8 mouse cellular contexts compared by ENCODE assay signal in the genomic region with DNA sequence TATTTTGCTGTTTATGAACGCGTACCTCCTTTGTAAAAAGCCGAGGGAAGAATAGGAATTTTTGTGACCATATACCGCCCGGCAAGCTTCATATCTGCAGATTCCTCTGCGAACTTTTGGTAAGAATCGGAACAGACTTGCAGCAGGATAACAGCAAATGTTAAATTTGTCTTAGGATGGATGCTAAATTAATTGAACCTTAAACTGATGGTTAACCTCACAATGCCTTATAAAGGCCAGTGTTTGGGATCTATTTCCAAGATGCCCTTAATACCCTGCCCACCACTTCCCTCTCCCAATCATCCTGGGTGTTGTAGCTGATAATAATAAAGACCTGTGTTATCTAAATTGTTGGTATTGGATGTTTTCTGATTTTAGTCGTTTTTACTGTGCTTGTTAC. TPM values are rescaled to one million over a fixed set of nuclear protein-coding genes. Genes with fewer than 3 reads are reported as not detected.
DNase-seq lines count a peak whose midpoint lies in the region; ATAC-seq and TF ChIP-seq lines count a peak whose summit lies in the region.

No protein-coding gene starts in this region.

- TF ChIP-seq POLR2A in kidney, adult 2 months (IDR thresholded peaks at IDR 0.05; ENCODE audit: low read depth, low read length): no peak
- no peak for TF ChIP-seq POLR2A in bone marrow, adult 2 months (IDR thresholded peaks at IDR 0.05; ENCODE audit: borderline replicate concordance, control insufficient read depth, low read depth, low read length)

- H3K4me1 ChIP-seq in kidney, adult 2 months (ENCODE audit: control insufficient read depth, insufficient read depth, low read length): peaks cover 8% of the 10 kb centered on the region; the same call in 1 of the 2 replicates
- peaks cover 6% of the 10 kb centered on the region; the same call in 1 of the 2 replicates for H3K4me1 ChIP-seq in bone marrow, adult 2 months (ENCODE audit: control insufficient read depth, insufficient read depth, low read length)
- no peaks in the 10 kb centered on the region; the same call in 1 of the 2 replicates for H3K4me1 ChIP-seq in hindbrain, embryonic 11.5 days (replicated peaks; ENCODE audit: control insufficient read depth, insufficient read depth, low read length)
- H3K4me1 ChIP-seq in midbrain, embryonic 12.5 days: peaks cover 15% of the 10 kb centered on the region; the same call in 1 of the 2 replicates

- no peak for TF ChIP-seq CTCF in kidney, adult 2 months (conservative IDR thresholded peaks at IDR 0.05; ENCODE audit: insufficient read depth, insufficient read length, low read depth, low read length)
- TF ChIP-seq CTCF in bone marrow, adult 2 months (IDR thresholded peaks at IDR 0.05; ENCODE audit: control insufficient read depth, insufficient read depth, low read length): no peak

- no peak for DNase-seq in kidney, adult 2 months
- no peak for DNase-seq in kidney, postnatal 4 days
- peak; percentile 16 for DNase-seq in hindbrain, embryonic 11.5 days (ENCODE audit: low spot score)
- no peak for DNase-seq in testis, postnatal 10 days (ENCODE audit: low spot score)
- DNase-seq in urinary bladder, postnatal 10 days (ENCODE audit: low spot score): no peak
- DNase-seq in adipocyte (ENCODE audit: low spot score): no peak

- H3K4me3 ChIP-seq in kidney, adult 2 months (ENCODE audit: insufficient read depth, low read depth, low read length): peak overlapping the region; percentile 72
- H3K4me3 ChIP-seq in bone marrow, adult 2 months (replicated peaks; ENCODE audit: control insufficient read depth, low read depth, low read length): peak overlapping the region; percentile 86
- H3K4me3 ChIP-seq in hindbrain, embryonic 11.5 days (ENCODE audit: low read depth, low read length): peak overlapping the region; percentile 89
- H3K4me3 ChIP-seq in midbrain, embryonic 12.5 days: peak overlapping the region; percentile 92

- H3K9ac ChIP-seq in hindbrain, embryonic 11.5 days (ENCODE audit: low read depth, low read length): peak overlapping the region; percentile 91
- H3K9ac ChIP-seq in midbrain, embryonic 12.5 days (replicated peaks): peak overlapping the region; percentile 90

- H3K4me2 ChIP-seq in hindbrain, embryonic 11.5 days (replicated peaks; ENCODE audit: low read depth, low read length): peak overlapping the region; percentile 43
- H3K4me2 ChIP-seq in midbrain, embryonic 12.5 days (replicated peaks): peak overlapping the region; percentile 66

- H3K36me3 ChIP-seq in kidney, adult 2 months (ENCODE audit: control insufficient read depth, insufficient read depth, low read length): no peaks in the 10 kb centered on the region
- no peaks in the 10 kb centered on the region for H3K36me3 ChIP-seq in hindbrain, embryonic 11.5 days (ENCODE audit: control insufficient read depth, insufficient read depth, low read length)
- H3K36me3 ChIP-seq in midbrain, embryonic 12.5 days: no peaks in the 10 kb centered on the region

- H3K27me3 ChIP-seq in kidney, adult 2 months (replicated peaks; ENCODE audit: control insufficient read depth, insufficient read depth, low read length): no peaks in the 10 kb centered on the region
- no peaks in the 10 kb centered on the region for H3K27me3 ChIP-seq in hindbrain, embryonic 11.5 days (ENCODE audit: control insufficient read depth, insufficient read depth, low read length)
- H3K27me3 ChIP-seq in midbrain, embryonic 12.5 days: no peaks in the 10 kb centered on the region

- ATAC-seq in hindbrain, embryonic 11.5 days (ENCODE audit: low FRiP score): no peak
- no peak for ATAC-seq in midbrain, embryonic 12.5 days (ENCODE audit: low FRiP score, low read depth)

- 12% methylated on average over 8 of the region's 8 CpGs for WGBS in kidney, adult 2 months
- under 1% methylated on average over 8 of the region's 8 CpGs for WGBS in bone marrow, adult 2 months
- WGBS in hindbrain, embryonic 11.5 days: 35% methylated on average over 8 of the region's 8 CpGs
- 22% methylated on average over 8 of the region's 8 CpGs for WGBS in midbrain, embryonic 12.5 days

- peak overlapping the region; percentile 96 for H3K27ac ChIP-seq in kidney, adult 2 months (ENCODE audit: insufficient read depth, low read depth, low read length)
- peak overlapping the region; percentile 100; the same call in 1 of the 2 replicates for H3K27ac ChIP-seq in bone marrow, adult 2 months (ENCODE audit: control insufficient read depth, insufficient read depth, low read depth, low read length, poor library complexity)
- H3K27ac ChIP-seq in hindbrain, embryonic 11.5 days (ENCODE audit: low read depth, low read length): no peak overlapping the region
- no peak overlapping the region for H3K27ac ChIP-seq in midbrain, embryonic 12.5 days (replicated peaks)

- H3K9me3 ChIP-seq in hindbrain, embryonic 11.5 days (ENCODE audit: control insufficient read depth, low read length): no peaks in the 10 kb centered on the region
- H3K9me3 ChIP-seq in midbrain, embryonic 12.5 days: no peaks in the 10 kb centered on the region

RNA-seq across cellular contexts. Expression of a gene that starts 56.3 kb away (rescaled TPM):
- polyA plus RNA-seq in kidney, adult 2 months (2012; rRNA removed): 28.8 and 36.5 TPM in 2 replicates
- polyA plus RNA-seq in bone marrow, adult 2 months (2011; ENCODE audit: insufficient read depth, insufficient read length, low replicate concordance, missing spikeins): 159 and 163 TPM in 2 replicates
- polyA plus RNA-seq in hindbrain, embryonic 11.5 days (2014; fragmentation: Nextera tagmentation; extraction: Ambion mirVana): 76.5 and 83.4 TPM in 2 replicates
- polyA plus RNA-seq in midbrain, embryonic 12.5 days (2016; fragmentation: Nextera tagmentation; extraction: Ambion mirVana): 65.2 and 71.6 TPM in 2 replicates

Comparison
In these comparisons a context has a peak if more than half of its experiments do, and no peak if none do; other contexts are left out.
1. H3K27ac ChIP-seq: peak in kidney, adult 2 months (single experiment) and bone marrow, adult 2 months (single experiment); none in hindbrain, embryonic 11.5 days (single experiment) and midbrain, embryonic 12.5 days (single experiment).
2. Peak in every context shown above with its lines, with median percentiles within 50 percentile points of each other: H3K4me3 ChIP-seq.